Mouse (Mus musculus) embryonic stem cell, embryonic (primary cell): Measurements from ENCODE around the gene Gm5891.
"Not testable (repeated sequence)": the region's sequence is repeated elsewhere in the genome, so short reads cannot be mapped to it uniquely, and the experiment has no call there.

ENCODE experiments used
- CTCF ChIA-PET, 4 experiments: fragments of 300-600 bp in 2 of 4; fragments of 350-600 bp in 2 of 4; sonication (Branson Sonifier 250); formaldehyde crosslinking; loops; one replicate each; lab custom pipeline; 2022; ENCODE audit warnings: inconsistent platforms in 2 of 4; lab: Charles Lee
- POLR2A ChIA-PET, 4 experiments: fragments of 300-600 bp in 2 of 4; fragments of 350-600 bp in 2 of 4; sonication (Branson Sonifier 250); formaldehyde crosslinking; loops; one replicate each; lab custom pipeline; 2022; ENCODE audit warnings: antibody characterized with exemption in 4 of 4, inconsistent platforms in 1 of 4; lab: Charles Lee

Gene Gm5891

DNA sequence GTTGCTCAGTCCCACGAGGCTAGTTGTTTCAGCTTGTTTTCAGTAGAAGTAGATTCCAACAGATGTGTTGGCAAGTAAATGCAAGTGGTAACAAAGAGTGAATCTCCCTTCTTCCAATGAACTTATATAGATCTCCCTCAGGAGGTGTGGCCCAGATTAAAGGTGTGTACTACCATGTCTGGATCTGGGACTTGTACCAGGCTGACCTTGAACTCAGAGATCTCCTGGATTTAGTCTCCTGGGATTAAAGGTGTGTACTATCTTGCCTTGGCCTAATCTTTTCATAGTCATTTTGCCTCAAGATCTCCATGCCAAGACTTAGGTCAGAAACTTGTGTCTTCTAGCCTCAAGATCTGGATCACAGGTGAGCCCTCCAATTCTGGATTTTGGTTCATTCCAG, at the start of gene Gm5891:
Gene Gm5891 (minus strand): TSS at position 101 of the 400 bp plus-strand sequence.
- POLR2A ChIA-PET, CTCF ChIA-PET: not testable (repeated sequence)
